Mouse (Mus musculus): ENCODE results near the gene Ccl9.

- TF ChIP-seq POLR2A (IDR thresholded peaks at IDR 0.05; ENCODE audit: extremely low read depth, insufficient read depth, low read length) (no peak), CTCF (IDR thresholded peaks at IDR 0.05; ENCODE audit: low read depth, low read length) (no peak)
These were observed 27.1 kb upstream of the Ccl9 start for GRCm38 (mm10) chr11:83605535-83605934.
